Mouse (Mus musculus) midbrain, embryonic 14.5 days (tissue): ENCODE measurements around the gene Zfp318. TPM values are rescaled to one million over a fixed set of nuclear protein-coding genes. Genes with fewer than 3 reads are reported as not detected.

Experiments
- ATAC-seq: fragments of 200-750 bp; cut with Nextera tagmentation; 2 replicates; pipeline ENCODE4 v1.8.0; 2017; ENCODE audit warnings: moderate number of reproducible peaks, moderate library complexity; ENCODE audit not compliant: low FRiP score, low TSS enrichment
- DNase-seq: peaks from one replicate; pipeline ENCODE4 v3.0.0-alpha.2; 2015
- H3K27ac ChIP-seq: fragments of 300-500 bp; sonication (generic); replicated peaks from 2 replicates; pipeline ENCODE4 v1.5.1; 2014; ENCODE audit warnings: mild to moderate bottlenecking, low read depth, low read length, moderate library complexity
- H3K27me3 ChIP-seq: fragments of 300-500 bp; sonication (generic); 2 replicates; pipeline ENCODE4 v1.6.1; 2014; ENCODE audit warnings: low read length, control low read depth, mixed read lengths; ENCODE audit not compliant: control insufficient read depth, insufficient read depth
- H3K36me3 ChIP-seq: fragments of 300-500 bp; sonication (generic); 2 replicates; pipeline ENCODE4 v1.6.1; 2014; ENCODE audit warnings: low read length, control low read depth; ENCODE audit not compliant: control insufficient read depth, insufficient read depth
- H3K4me1 ChIP-seq: fragments of 300-500 bp; sonication (generic); 2 replicates; pipeline ENCODE4 v1.6.1; 2014; ENCODE audit warnings: mild to moderate bottlenecking, antibody characterized with exemption, low read length, control low read depth; ENCODE audit not compliant: control insufficient read depth, insufficient read depth
- H3K4me2 ChIP-seq: fragments of 300-500 bp; sonication (generic); 2 replicates; pipeline ENCODE4 v1.6.1; 2014; ENCODE audit warnings: mild to moderate bottlenecking, low read length, moderate library complexity
- H3K4me3 ChIP-seq: fragments of 300-500 bp; sonication (generic); replicated peaks from 2 replicates; pipeline ENCODE4 v1.5.1; 2014; ENCODE audit warnings: low read depth, low read length
- H3K9ac ChIP-seq: fragments of 300-500 bp; sonication (generic); replicated peaks from 2 replicates; pipeline ENCODE4 v1.6.1; 2014; ENCODE audit warnings: mild to moderate bottlenecking, low read length, moderate library complexity
- H3K9me3 ChIP-seq: fragments of 300-500 bp; sonication (generic); 2 replicates; pipeline ENCODE4 v1.6.1; 2016; ENCODE audit warnings: low read length, control low read depth, mixed read lengths; ENCODE audit not compliant: control insufficient read depth
- WGBS: fragments of 180-500 bp; shearing (Covaris S2); extraction: QIAGEN DNeasy Blood & Tissue Kit; methylation state at CpG from one replicate; pipeline ENCODE4 v1.1.7; 2014; 5-methylcytosine and 5-hydroxymethylcytosine counted together
- polyA plus RNA-seq: library from polyadenylated mRNA; unstranded; fragments of >200 nt; fragmentation: Nextera tagmentation; extraction: Ambion mirVana; gene quantifications from 2 replicates; pipeline ENCODE4 v1.2.1, GENCODE M21; 2014

Gene Zfp318
- polyA plus RNA-seq, 1 experiment from 2014 or later, result 26.2 TPM

- Histone ChIP-seq H3K4me1 (peaks cover 40% of the 10 kb centered on the region), H3K4me2 (peak overlapping the region; percentile 58), H3K27me3 (no peaks in the 10 kb centered on the region), H3K9ac (peak overlapping the region; percentile 29; the same call in 1 of the 2 replicates), H3K4me3 (peak overlapping the region; percentile 24), H3K27ac (0 out of 2 replicates have a peak overlapping the region, but pooled peaks have one; percentile 60), H3K36me3 (peaks cover 23% of the 10 kb centered on the region), H3K9me3 (no peaks in the 10 kb centered on the region)
- ATAC-seq, result peak; percentile 56; the same call in 1 of the 2 replicates
- 2% methylated on average over 33 of the region's 33 CpGs for WGBS
- DNase-seq, result peak; percentile 64
Observed at GRCm38 (mm10) chr17:46455110-46455691, 71.7 kb downstream of the Zfp318 start.

GRCm38 (mm10) chr17:46457791-46458190 lies 74.3 kb downstream of the Zfp318 start:
- Histone ChIP-seq H3K27ac (no peak overlapping the region), H3K4me3 (no peak overlapping the region), H3K9ac (no peak overlapping the region), H3K4me2 (no peak overlapping the region), H3K27me3 (no peaks in the 10 kb centered on the region), H3K4me1 (peaks cover 36% of the 10 kb centered on the region), H3K36me3 (peaks cover 35% of the 10 kb centered on the region), H3K9me3 (no peaks in the 10 kb centered on the region)
- 14% methylated on average over 10 of the region's 10 CpGs for WGBS
- DNase-seq, result peak; percentile 46
- no peak for ATAC-seq

GRCm38 (mm10) chr17:46458439-46458838 lies 74.9 kb downstream of the Zfp318 start:
- WGBS, result 57% methylated on average over 3 of the region's 3 CpGs
- H3K4me3 ChIP-seq, result no peak overlapping the region

GRCm38 (mm10) chr17:46460673-46461072 lies 77.1 kb downstream of the Zfp318 start:
- Histone ChIP-seq H3K9ac (no peak overlapping the region), H3K4me1 (peaks cover 7% of the 10 kb centered on the region), H3K9me3 (no peaks in the 10 kb centered on the region), H3K27ac (no peak overlapping the region), H3K4me3 (no peak overlapping the region), H3K27me3 (no peaks in the 10 kb centered on the region), H3K36me3 (peaks cover 58% of the 10 kb centered on the region), H3K4me2 (peak overlapping the region; percentile 10; the same call in 1 of the 2 replicates)
- DNase-seq (no peak), ATAC-seq (no peak)
- WGBS, result 5% methylated on average over 32 of the region's 32 CpGs

More at GRCm38 (mm10) chr17:46458439-46458838, 74.9 kb downstream of the Zfp318 start:
- Histone ChIP-seq H3K4me1 (peaks cover 30% of the 10 kb centered on the region), H3K4me2 (no peak overlapping the region), H3K9ac (no peak overlapping the region), H3K27me3 (no peaks in the 10 kb centered on the region), H3K9me3 (no peaks in the 10 kb centered on the region), H3K27ac (no peak overlapping the region), H3K36me3 (peaks cover 40% of the 10 kb centered on the region)
- DNase-seq (no peak), ATAC-seq (no peak)

GRCm38 (mm10) chr17:46461347-46461746 lies 77.8 kb downstream of the Zfp318 start:
- no peak overlapping the region for H3K4me2 ChIP-seq
- peaks cover 65% of the 10 kb centered on the region for H3K36me3 ChIP-seq
- ATAC-seq (no peak), DNase-seq (peak; percentile 24)
- H3K4me1 ChIP-seq, result peaks cover under 1% of the 10 kb centered on the region
- no peak overlapping the region; the same call in 1 of the 2 replicates for H3K9ac ChIP-seq
- no peaks in the 10 kb centered on the region for H3K9me3 ChIP-seq
- no peak overlapping the region for H3K27ac ChIP-seq
- no peak overlapping the region for H3K4me3 ChIP-seq
- WGBS, result 21% methylated on average over 8 of the region's 8 CpGs
- H3K27me3 ChIP-seq, result no peaks in the 10 kb centered on the region

GRCm38 (mm10) chr17:46462226-46462625 lies 78.7 kb downstream of the Zfp318 start:
- Histone ChIP-seq H3K9ac (no peak overlapping the region), H3K4me2 (no peak overlapping the region), H3K4me1 (no peaks in the 10 kb centered on the region; the same call in 1 of the 2 replicates), H3K36me3 (peaks cover 73% of the 10 kb centered on the region), H3K9me3 (no peaks in the 10 kb centered on the region), H3K4me3 (no peak overlapping the region), H3K27me3 (no peaks in the 10 kb centered on the region), H3K27ac (no peak overlapping the region)
- DNase-seq (no peak), ATAC-seq (no peak)
- 84% methylated on average over 5 of the region's 5 CpGs for WGBS

- WGBS, result 66% methylated on average over 9 of the region's 9 CpGs
- ATAC-seq (no peak), DNase-seq (no peak)
- Histone ChIP-seq H3K9me3 (no peaks in the 10 kb centered on the region), H3K27ac (no peak overlapping the region), H3K4me2 (no peak overlapping the region), H3K27me3 (no peaks in the 10 kb centered on the region), H3K4me3 (no peak overlapping the region), H3K4me1 (no peaks in the 10 kb centered on the region; the same call in 1 of the 2 replicates), H3K9ac (no peak overlapping the region), H3K36me3 (peaks cover 94% of the 10 kb centered on the region)
Observed at GRCm38 (mm10) chr17:46467830-46468229, 84.3 kb downstream of the Zfp318 start.
